Mouse (Mus musculus): Measurements from ENCODE around the gene Fam8a1.

Fam8a1 gene

DNA sequence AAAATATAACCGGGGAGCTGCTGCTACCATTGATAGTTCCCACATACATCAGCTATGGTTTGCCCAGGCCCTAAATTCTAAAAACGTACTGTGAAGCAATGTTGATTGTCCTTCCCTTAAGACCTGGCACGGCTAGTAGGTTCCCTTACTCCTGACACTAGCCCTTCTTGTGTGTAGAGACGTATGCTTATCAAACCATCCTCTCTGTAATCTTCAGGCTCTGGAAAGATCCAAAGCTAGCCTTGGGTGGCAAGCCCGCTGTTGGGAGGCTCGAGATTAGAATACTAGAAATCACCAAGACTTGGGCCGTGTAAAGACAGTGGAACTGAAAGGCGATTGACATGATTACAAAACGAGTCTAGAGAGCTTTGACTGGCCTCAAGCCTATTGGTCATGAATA lies 1.2 kb downstream of the Fam8a1 start:
- no peak for DNase-seq (ENCODE audit: low read depth in 1 of 2, low spot score in 2 of 2)

DNA sequence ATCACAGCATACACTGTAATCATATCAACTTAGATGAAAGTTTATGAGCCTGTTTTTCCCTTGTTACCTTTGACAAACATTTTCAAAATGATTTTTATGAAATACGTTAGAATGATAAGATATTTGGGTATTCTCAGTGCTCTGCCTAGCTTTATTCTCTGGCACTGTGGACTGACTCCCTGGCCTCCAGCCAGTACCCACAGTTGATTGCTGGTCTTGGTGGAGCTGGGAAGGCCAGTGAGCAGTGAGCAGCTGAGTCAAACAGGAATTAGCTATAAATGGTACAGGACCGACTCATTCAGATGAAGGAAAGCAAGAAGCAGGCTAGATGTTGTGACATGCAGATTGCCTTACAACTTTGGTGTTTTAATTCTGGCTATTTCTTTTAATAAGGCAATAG lies 5.3 kb downstream of the Fam8a1 start:
- no peak for DNase-seq (ENCODE audit: low read depth in 1 of 2, low spot score in 2 of 2)

DNA sequence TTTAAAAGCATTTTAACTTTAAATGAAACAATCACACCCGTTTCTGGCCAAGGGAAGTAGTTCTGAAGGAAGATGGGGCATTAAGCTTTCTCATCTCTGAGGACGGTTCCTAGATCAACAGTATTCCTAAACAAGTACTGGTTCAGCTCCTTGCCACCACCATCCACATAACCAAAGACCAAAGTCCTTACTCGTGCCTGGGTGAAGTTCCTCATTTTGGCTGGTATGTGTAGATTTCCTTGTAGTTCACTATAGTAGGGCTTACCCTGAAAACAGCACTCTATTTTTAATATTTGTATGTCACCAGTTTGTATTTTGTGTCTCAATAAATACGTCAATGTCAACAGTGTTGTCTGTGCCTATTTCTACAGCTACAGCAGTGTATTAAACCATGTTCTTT lies 8.4 kb downstream of the Fam8a1 start:
- no peak for DNase-seq (ENCODE audit: low read depth in 1 of 2, low spot score in 2 of 2)

DNA sequence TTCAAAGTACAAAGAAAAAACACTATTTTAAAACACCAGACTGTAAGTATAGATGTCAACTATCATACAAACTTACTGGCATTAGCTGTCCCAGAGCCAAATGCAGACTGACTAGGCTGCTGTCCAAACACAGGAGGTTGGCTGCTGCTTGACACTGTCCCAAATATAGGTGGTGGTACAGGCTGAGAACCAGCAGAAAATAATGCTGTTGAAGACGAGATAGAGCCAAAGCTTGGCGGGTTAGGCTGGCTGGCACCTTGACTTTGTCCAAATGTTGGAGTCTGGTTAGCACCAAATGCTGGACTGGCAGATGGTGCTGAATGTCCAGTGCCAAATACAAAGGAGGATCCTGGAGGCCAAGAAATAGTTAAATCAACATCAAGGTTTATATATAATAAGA lies 13.6 kb downstream of the Fam8a1 start:
- DNase-seq (ENCODE audit: low read depth in 1 of 2, low spot score in 2 of 2), result no peak

DNA sequence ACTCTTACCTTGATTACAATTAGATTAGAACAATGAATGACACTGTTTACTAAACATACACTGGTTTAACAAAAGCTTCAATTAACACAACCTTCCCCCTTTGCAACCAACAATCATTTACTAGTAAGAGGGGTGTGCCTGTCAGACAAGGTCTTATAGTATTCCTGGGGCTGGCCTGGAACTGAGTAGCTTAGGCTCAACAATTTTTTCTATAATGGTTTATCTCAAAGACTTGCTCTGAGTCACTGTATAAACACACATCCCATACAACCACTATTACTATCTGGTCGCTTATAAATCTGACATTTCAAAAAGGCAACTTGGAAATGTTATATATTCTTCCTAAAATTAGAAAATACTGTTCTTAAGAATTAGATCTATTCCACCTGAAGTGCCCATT lies 14.0 kb downstream of the Fam8a1 start:
- no peak for DNase-seq (ENCODE audit: low read depth in 1 of 2, low spot score in 2 of 2)

DNA sequence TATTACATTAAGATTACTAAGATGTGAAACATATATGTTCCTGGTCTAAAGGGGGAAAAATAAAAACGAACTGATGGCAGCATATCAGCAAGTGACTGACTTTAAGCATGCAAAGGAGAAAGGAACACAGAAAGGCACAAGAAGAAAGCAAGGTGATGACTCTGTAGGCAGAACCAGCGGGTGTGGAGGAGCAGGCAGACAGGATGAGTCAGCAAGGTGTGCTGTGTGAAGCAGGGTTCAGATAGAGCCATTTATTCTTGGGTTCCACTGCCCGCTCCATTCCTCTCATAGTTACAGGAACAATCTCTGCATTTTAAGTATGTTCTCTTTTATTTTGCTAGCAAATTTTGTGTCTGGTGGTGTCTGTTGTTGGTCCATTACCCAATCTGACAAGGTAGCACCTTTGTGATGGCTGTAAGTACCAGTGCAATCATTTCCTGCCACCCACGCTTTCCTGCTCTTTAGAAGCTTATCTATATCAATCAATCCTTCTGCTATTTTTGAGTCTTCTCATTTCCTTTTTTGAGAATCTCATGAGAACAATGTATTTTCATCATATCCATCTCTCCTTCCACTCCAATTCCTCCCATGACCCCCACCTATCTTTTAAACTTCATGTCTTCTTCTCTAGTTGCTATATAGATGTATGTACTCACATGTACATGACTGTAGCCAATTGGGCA lies 21.4 kb downstream of the Fam8a1 start:
- DNase-seq (ENCODE audit: low read depth in 1 of 2, low spot score in 2 of 2), result no peak

DNA sequence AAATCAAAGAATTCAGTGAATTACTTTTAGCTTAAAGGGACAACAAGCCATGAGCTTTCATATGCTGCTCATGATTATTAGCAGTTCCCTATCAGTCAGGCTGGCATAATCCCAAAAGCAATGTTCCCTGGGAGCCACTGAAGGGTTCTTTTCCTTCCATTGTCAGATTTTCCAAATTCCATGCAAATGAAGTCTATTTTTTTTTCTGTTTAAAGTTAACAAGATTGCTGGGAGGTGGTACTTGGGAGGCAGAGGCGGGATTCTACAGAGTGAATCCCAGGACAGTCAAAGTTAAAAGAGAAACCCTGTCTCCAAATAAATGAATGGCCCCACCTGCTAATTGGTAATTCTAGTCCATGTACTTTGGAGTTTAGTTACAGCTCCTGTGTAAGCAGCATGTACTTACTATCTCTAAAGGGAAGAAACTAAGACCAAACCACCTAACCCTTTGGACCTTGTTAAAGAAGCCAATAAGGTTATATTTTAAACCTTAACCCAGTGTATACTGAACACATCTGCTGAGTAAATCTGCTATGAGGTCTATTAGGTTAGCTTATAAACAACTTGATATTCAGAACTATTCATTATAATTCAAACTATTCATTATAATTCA lies 26.1 kb downstream of the Fam8a1 start:
- DNase-seq (ENCODE audit: low read depth in 1 of 2, low spot score in 2 of 2), result no peak

DNA sequence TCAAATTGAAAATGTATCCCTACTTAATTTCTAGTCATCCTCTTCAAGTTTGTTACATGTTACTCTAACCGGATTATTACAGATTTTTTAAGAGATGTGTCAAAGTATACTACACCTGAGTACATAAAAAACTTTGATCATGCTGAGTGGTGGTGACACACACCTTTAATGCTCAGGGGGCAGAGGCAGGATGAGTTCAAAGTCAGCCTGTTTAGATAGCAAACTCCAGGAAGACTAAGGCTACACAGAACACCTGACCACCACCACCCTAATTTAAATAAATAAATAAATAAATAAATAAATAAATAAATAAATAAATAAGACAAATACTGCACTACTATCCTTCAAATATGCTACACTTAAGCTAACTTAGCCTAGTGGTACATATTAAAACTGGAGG lies 26.6 kb downstream of the Fam8a1 start:
- DNase-seq (ENCODE audit: low read depth in 1 of 2, low spot score in 2 of 2), result no peak

DNA sequence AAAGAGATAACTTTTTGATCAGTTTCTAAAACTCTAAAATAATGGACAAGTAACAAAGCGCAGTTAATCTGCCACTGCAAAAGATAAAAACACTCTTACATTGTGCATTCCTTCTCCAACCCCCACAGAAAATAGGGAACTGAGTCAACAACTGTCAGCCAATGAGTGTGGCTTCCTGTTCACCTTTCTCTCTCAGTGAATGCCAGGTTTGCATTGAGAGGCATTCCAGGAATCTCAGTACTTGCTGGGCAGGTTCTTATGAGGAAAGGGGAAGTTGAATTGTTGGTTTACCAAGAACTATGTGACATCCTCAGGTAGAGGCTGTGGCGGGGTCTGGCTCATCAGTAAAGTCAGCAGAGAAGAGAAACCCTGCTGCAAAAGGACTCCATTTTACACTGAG lies 27.5 kb downstream of the Fam8a1 start:
- no peak for DNase-seq (ENCODE audit: low read depth in 1 of 2, low spot score in 2 of 2)

DNA sequence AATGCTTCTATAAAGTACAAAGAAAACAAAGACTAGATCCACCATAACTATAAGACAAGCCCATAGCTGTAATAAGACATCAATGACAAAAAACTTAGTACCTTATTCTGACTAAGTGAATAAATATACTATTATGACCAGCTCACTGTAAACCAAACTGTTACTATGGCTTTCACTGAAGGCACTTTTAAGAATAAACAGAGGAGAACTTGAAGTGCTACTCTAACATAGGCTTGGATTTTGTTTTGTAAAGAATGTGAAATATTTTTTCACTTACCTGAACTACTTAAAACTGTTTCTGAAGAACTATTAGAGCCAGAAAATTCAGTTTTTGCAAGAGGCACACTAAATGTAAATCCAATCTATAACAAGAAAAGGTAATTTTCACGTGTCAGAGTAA lies 30.1 kb downstream of the Fam8a1 start:
- no peak for DNase-seq (ENCODE audit: low read depth in 1 of 2, low spot score in 2 of 2)

DNA sequence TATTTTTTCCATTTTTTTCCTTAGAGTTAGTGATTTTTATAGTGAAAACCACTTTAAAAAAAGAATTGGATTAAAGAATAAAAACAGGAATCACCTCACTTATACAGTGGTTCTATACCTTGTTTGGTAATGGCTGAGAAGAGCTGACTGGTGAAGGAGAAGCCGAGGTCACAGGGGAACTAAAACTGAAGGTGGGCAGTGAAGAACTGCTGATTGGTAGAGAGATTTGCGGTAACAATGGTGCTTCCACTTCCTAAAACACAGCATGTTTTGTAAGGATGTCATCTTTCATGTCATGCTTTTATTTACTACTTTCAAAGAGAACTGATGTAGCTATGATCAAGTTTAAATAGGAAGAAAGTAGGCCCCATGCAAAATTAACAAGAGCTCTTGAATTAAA lies 32.2 kb downstream of the Fam8a1 start:
- no peak for DNase-seq (ENCODE audit: low read depth in 1 of 2, low spot score in 2 of 2)

DNA sequence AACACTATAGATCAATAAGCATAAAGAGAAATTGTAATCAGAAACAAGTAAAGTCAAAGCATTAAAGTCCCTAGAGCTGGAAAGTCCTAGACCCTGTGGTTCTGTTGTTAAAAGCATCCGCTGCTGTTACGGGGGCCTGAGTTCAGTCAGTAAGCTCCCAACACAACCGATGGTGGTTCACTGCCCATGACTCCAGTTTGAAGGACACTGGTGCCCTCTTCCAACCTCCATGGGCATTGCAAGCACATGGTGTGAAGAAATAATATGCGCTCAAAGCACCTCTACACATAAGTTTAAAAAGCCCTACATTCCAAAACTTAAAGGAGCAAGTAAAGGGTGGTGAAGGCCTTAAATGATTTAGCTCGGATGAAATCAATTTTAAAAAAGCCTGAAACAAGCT lies 33.8 kb downstream of the Fam8a1 start:
- no peak for DNase-seq (ENCODE audit: low read depth in 1 of 2, low spot score in 2 of 2)

DNA sequence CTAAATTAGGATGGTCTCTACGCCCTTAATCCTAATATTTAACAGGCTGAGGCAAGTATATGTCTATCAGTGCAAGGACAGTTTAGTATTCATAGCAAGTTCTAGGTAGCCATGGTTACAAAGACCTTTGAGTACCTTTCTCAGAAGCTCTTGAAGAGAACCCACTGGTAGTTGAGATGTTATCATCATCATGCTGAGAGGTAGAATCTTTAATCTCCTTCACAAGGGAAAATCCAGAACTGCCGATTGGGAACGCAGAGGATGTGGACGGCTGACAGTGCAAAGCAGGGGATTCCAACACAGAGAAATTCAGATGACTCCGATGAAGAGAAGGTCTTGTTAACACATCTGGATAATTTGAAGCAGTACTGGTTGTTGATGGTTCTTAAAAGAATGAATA lies 44.2 kb downstream of the Fam8a1 start:
- no peak for DNase-seq (ENCODE audit: low read depth in 1 of 2, low spot score in 2 of 2)

DNA sequence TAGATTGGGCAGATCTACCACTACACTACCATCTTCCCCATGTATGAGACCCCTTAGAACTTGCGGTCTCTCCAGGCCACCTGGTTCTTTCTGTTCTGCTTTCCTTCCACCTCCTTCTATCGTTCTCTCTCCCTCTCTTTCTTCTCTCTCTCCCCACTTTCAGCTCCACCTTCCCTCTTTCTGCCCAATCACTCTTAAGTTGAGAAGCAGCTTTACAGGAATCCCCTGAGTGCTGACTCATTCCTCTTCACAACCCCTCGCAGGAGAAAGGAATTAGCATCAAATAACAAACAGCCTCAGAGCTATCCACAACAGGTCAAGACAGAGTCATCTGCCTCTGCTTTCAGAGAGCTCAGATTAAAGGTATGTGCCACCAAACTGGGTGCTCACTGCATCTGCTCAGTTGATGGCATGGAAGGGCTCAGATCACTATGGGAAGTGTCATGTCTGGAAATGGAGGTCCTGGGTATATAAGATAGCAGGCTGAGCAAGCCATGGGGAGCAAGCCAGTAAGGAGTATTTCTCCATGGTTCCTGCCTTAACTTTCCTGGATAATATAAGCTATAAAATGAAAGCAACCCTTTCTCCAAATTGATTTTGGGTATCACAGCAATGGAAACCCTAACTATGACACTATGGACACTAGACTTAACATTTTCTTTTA lies 46.8 kb downstream of the Fam8a1 start:
- no peak for DNase-seq (ENCODE audit: low read depth in 1 of 2, low spot score in 2 of 2)

DNA sequence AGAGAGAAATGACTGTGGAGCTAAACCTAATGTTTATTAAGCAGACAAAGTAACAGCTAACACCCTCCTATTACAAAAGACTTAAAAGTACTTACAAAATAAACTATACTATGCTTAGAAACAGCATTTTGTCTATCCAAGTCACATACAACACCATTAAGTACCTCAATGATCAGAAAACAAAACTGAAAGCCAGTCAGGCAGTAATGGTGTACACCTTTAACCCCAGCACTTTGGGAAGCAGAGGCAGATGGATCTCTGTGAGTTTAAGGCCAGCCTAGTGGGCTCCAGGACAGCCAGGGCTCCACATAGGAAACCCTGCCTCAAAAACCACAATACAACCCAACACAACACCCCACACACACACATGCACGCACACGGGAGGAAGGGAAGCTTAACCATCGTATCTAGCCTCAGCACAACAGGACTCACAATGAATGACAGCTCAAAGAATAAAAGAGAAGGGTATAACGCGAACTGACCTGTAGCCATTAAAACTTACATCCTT lies 49.6 kb downstream of the Fam8a1 start:
- DNase-seq (ENCODE audit: low read depth in 1 of 2, low spot score in 2 of 2), result no peak

DNA sequence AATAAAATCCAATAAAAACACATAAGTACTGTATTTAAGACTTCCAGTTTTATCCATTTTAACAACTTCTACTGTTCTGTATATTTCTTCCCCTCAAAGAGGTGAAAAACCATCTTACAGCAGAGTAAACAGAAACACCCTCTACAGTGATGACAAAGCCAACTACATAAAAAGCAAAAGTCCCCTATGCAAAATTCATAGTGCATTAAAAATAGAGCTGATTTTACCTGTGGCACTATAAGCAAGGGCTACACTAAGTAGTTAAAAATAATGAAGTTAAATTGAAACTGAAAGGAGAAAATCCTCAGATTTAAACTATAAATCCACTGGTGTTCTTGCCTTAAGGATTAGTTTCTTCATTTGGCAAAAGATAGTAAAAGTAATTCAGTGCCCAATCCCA lies 51.7 kb downstream of the Fam8a1 start:
- no peak for DNase-seq (ENCODE audit: low read depth in 1 of 2, low spot score in 2 of 2)

DNA sequence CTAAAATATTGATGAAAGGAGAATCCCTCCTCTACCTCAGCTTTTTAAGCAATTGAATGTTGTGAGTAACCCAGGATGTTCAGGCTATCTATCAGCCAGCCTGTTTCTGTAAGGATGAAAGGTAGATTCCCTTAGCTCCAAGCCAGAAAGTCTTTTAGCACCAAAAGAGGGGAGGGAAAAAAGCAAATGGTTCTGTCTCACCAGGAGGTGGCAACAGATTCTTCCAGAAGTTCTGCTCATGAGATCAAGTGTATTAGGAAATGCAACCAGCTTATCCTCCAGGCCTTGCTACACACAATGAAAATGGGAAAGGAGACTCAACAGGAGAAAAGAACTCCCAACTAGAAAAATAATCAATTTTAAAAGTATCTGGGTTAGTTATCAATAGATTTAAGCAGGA lies 55.0 kb downstream of the Fam8a1 start:
- DNase-seq (ENCODE audit: low read depth in 1 of 2, low spot score in 2 of 2), result no peak

DNA sequence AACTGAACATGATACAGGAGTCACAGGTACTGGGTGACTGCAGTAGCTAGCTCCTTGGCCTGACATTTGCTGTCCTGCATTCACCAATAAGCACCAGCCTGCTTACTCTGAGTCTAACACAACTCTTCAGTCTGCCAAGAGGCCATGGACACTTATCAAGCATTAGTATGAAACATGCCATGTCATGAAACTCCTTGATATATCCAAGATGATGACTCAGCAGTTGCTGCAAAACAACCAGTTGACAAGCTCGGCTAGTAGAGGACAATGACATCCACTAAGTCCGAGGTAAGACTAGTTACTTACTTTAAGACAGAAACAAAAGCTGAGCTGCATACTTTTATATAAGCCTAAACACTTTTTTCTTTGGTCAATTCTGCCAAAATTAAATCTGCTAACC lies 55.9 kb downstream of the Fam8a1 start:
- DNase-seq (ENCODE audit: low read depth in 1 of 2, low spot score in 2 of 2), result no peak

DNA sequence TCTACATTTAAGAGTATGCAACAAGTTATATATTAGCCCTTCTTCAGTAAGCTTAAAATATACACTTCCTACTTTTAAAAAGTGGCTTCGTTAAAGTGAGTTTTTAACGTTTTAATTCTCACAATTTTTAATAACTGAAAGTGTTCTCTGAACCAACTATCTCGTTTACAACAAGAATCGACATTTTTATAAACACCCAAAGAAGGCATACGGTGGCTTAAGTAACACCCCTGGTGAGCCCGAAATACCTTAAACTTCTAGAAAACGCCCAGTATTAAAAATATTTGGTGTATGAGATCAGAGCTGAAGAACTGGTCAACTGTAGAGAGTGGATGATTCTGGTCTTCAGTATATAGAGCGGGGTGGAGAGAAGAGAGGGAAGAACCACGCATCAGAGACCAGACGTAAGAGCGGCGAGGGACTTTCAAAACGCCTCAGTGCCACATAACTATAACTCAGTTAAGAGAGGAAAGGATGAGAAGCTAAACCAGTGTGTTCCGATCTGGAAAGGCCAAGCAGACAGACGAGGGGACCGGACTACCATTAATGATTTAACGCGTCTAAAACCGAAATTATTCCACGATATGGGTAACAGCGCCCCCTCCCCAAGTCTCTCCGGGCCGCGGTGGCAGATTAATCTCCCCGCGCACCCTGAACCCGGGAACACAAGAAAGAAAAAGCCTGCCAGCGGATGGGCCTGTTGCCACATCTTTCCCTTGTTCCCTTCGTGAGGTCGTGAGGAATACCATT lies 57.1 kb downstream of the Fam8a1 start:
- DNase-seq (ENCODE audit: low read depth in 1 of 2, low spot score in 2 of 2), result no peak

DNA sequence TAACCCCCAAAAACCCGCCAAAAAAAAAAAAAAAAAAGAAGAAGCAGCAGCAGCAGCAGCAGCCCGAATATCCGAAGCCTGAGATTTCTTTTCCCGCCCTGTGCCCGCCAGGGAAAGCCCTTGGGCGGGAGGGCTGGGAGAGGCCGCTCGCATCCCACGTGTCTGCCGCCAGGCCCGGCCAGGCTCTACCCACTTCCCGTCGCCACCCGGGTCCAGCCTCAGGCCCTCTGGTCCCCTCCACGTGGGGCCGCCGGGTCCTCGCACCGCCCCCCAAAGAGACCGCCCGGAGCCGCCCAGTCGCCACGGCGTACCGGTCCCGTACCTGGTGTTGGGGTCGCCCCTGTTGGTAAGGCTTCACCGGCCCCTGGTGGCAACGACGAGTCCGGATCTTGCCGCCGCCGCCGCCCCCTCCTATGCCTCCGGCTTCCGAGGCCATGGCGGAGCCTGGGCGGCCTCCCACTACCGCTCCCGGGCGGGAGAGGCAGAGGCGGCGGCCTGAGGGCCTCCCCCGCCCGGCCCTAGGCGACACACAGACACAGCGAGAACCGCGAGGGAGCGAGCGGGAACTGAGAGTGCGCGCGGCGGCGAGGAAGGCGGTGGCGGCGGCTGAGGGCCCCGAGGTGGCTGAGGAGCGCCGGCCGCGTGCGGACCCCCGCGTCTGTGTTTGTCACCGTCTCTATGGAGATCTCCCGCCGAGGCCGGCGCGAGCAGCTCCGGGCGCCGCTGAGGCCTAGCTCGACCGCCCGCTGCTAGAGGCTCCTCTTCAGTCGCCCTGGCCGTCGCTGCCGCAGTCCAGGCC lies 57.9 kb downstream of the Fam8a1 start:
- DNase-seq (ENCODE audit: low read depth in 1 of 2, low spot score in 2 of 2), result peak; percentile 45 to 59
